Mouse (Mus musculus): ENCODE results near the gene Dpep3.
"Not testable (repeated sequence)": the region's sequence is repeated elsewhere in the genome, so short reads cannot be mapped to it uniquely, and the experiment has no call there.

Gene Dpep3

DNA sequence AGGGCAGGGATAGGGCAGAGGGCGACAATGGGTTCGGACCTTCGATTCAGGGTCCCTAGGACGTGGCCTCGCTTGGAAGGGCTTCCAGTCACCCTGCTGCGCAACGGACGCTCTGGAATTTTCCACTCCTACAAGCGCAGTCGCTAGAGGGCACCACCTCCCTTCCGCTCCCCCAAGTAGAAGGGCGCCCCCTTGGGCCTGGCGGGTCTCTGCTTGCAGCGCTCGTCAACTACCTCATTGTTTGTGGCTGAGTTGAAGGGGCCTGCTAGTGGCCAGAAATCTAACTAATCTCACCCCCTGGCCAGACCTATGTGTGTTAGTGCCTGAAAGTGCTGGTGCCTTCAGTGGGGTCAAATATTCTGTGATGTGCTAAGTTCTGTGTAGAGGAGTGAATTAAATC is at the start of gene Dpep3:
Gene Dpep3, minus strand, starts transcription at position 105 of the 400 bp plus-strand sequence.
- DNase-seq (ENCODE audit: low read depth, low spot score), result peak; percentile 91

DNA sequence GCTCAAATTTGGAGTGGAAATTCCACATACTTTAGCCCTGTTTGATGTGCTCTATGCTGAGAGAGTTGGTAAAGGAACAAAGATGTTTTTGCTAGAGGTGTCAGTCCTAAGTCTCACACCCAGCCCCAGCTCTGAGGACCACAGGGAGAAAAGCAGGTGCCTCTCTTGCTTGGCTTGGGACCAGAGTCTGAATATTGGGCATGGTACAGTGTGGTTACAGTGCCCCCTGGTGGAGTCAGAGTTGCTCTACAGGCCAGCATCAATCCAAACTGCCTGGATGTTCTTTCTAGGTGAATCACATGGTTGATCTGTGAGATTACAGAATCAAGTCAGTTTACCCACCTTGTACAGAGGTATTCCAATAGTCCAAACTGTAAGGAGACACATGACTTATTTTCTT is 43.3 kb upstream of the Dpep3 start:
- DNase-seq (ENCODE audit: low read depth, low spot score), result peak; percentile 79

DNA sequence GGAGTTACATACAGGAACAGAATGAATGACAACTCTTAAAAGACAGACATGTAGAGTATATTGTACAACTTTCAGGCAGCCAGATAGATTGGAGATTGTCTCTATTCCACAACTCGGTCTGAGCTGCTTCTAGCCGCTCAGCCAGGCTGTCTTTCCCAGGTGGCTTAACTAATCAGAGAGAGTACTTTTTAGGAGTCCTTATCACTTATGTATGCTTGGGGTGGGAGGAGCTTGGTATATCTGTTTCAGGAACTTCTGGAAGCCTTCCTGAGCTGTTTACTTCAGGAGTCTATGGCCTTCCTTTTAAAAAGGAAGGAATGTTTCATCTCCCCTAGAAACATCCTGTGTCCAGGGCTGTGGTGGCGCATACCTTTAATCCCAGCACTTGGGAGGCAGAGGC is 38.8 kb upstream of the Dpep3 start:
- no peak for DNase-seq (ENCODE audit: low read depth, low spot score)

DNA sequence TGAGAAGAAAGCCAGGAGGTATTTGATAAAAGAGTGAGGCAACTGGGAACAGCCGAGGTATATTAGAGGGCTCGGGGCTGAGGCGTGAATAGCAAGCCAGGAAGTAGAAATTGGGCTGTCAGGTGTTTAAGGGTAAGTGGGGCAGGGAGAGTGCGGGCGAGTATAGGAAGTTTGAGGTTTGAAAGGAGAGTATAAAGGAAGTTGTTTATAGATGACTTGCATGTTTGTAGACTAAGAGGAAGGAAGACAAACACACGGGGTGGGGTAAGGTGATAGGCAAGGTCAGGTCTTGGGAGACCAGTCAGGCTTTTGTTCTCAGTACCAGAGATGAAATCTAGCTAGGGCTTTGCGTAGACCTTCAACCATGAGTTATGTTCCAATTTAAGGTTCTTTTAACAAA is 37.9 kb upstream of the Dpep3 start:
- DNase-seq (ENCODE audit: low read depth, low spot score), result no peak

DNA sequence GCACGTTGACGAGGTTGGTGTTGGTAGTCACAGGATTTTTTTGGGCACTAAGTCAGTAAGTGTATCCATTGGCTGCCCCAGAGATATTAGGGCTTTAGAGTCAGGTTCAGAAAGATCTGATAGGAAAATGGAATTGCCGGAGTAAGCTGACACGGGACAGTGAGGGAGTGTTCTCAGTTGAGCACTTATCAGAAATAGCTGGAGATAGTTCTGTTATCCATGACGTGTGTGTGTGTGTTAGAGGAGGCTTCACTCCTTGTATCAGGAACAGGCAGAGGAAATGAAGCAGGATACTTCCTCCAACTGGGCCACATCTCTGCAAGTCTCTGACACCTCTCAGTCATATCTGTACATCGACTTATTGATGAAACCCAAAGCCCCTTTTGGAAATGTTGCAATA is 37.1 kb upstream of the Dpep3 start:
- no peak for DNase-seq (ENCODE audit: low read depth, low spot score)

DNA sequence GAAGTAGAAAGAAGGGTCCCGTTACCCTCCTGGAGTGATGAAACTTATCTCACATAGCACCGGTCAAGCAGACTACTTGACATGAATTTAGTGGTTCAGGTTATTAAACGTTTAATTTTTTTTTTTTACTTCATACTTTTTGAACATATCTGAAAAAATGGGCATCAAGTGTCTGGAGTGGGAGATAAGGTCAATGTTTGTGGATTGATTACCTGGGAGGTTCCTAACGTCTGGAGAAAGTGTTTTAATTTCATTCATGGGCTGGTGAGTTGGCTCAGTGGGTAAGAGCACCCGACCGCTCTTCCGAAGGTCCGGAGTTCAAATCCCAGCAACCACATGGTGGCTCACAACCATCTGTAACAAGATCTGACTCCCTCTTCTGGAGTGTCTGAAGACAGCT is 33.0 kb upstream of the Dpep3 start:
- not testable (repeated sequence) for DNase-seq (ENCODE audit: low read depth, low spot score)

DNA sequence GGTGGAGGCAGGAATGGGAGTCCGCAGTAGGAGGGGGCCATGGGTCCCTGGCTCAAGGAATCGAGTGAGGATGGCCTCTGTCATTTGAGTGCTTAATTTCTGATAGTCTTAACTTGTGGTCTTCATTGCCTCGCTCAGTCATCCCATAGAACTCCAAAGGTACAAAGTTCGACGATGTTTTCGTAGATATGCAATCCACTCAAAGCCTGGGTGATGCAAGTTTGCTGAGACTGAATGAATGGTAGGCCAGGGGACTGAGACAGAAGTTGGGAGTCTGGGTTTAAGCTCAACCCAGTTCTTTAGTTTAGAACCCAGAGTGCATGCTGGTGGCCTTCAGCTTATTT is 32.4 kb upstream of the Dpep3 start, which contains the start of gene Ddx28:
Gene Ddx28, minus strand, starts transcription at position 240 of the 344 bp plus-strand sequence.
- no peak for DNase-seq (ENCODE audit: low read depth, low spot score)

DNA sequence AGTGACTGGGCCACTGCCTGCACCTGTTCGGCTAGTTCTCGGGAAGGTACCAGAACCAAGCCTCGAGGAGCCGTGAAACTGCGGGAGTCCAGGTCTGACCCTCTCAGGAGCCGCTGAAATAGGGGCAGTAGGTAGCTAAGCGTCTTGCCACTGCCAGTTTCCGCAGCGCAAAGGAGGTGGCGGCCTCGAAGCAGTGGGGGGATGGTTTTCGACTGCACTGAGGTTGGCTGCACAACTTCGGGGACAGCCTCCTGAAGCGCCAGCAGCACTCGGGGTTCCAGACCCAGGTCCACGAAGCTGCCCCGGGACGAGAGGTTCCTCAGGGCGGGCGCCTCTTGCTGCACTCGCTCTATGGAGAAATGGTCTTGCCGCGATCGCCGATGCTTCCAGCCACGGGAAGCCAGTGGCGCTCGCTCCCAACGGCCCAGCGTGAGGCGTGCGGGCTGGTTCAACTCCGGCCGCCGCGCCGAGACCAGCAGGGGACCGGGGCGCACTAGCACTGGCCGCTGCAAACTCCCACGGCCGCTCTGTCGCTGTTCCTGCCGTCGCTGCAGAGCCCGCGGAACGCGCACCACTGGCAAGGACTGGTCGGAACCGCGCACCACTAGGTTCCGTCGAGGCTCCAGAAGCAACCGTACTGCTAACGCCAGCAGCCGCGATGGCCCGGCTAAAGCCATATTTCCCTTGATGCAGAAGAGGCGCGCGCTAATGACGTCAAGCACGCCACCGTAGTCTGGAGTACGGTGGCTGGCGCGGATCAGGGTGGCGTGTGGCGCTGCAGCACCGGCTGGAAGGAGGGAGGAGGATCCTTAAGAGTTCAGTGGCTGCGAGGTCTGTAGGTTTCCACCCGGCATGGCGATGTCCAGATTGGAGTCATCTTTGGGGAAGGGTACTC is 31.8 kb upstream of the Dpep3 start:
- DNase-seq (ENCODE audit: low read depth, low spot score), result peak; percentile 96

DNA sequence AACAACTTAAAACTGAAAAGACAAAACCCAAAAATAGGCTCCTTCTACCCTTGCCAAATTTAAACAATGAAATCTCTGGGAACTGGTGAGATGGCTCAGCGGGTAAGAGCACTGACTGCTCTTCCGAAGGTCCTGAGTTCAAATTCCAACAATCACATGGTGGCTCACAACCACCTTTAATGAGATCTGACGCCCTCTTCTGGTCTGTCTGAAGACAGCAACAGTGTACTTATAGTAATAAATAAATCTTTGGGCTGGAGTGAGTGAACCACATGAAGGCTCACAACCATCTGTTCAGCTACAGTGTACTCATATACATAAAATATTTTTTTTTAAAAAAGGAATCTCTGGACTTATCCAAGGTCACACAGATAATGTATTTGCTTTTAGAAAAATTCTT is 28.7 kb upstream of the Dpep3 start:
- DNase-seq (ENCODE audit: low read depth, low spot score), result peak; percentile 42

DNA sequence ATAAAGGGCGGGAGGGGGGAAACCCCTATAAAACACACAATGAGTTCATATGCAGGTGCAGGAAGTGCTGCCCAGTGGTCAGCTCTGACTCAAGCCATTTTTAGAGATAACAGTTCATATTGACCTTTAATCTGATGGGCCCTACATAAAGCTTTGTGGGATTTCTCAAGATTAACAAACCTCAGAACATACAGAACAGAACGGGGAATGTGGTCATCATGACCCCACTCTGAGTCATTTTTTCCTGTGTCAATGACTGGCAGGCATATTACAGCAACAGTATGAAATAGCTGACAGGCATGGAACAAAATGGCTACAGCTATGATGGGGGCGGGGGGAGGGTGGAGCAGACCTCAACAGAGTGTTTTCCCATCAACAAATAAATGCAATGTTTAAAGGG is 27.9 kb upstream of the Dpep3 start:
- DNase-seq (ENCODE audit: low read depth, low spot score), result no peak

DNA sequence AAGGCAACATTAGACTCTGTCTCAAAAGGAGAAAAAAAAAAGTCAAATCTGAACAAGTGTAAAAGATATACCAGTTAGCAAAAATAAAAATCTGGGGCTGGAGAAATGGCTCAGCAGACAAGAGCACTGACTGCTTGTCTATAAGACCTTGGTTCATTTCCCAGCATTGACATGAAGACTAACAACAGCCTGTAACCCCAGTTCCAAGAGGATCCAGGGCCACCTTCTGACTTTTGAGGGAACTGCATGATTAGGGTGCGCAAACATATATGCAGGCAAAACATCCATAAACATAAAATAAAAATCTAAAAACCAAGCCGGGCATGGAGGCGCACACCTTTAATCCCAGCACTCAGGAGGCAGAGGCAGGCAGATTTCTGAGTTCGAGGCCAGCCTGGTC is 27.2 kb upstream of the Dpep3 start:
- DNase-seq (ENCODE audit: low read depth, low spot score), result peak; percentile 38

DNA sequence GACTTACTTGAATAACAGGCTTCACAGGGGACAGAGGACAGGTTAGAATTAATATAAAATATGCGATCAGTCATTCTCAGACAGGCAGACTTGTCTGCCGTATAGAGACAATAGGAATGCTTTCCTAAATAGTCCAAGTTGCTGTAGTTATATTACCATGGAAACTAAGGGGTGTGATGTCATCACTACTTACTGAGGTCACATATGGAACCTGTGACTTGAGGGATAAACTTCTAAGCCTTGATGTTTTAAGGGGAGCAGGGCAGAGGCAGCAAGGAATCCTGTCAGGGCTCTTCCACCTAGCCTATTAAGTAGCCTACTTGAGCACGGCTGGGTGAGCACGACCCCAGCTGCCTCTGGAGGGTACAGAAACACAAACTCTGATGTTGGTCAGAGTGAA is 26.6 kb upstream of the Dpep3 start, which contains the start of gene Dpep2nb:
Gene Dpep2nb, minus strand, starts transcription at position 101 of the 400 bp plus-strand sequence.
- no peak for DNase-seq (ENCODE audit: low read depth, low spot score)

DNA sequence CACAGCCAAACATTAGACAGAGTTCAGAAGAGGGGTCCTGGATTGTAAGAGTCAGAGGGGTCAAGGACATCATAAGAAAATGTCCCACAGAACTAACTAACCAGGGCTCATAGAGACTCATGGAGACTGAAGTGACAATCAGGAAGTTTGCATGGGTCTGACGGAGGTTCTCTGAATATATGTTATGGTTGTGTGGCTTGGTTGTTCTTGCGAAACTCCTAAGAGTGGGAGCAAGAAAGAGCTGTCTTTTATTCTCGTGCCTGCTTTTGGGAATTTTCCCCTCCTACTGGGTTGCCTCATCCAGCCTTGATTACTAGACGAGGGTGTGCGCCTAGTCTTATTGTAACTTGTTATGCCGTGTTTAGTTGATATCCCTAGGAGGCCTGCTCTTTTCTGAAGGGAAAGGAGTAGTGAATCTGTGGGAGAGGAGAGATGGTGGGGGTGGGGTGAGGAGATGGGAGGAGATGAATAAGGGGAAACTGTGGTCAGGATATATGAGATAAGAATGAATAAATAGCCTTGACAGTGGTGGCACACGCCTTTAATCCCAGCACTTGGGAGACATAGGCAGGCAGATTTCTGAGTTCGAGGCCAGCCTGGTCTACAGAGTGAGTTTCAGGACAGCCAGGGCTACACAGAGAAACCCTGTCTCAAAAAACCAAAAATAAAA is 25.4 kb upstream of the Dpep3 start:
- no peak for DNase-seq (ENCODE audit: low read depth, low spot score)

DNA sequence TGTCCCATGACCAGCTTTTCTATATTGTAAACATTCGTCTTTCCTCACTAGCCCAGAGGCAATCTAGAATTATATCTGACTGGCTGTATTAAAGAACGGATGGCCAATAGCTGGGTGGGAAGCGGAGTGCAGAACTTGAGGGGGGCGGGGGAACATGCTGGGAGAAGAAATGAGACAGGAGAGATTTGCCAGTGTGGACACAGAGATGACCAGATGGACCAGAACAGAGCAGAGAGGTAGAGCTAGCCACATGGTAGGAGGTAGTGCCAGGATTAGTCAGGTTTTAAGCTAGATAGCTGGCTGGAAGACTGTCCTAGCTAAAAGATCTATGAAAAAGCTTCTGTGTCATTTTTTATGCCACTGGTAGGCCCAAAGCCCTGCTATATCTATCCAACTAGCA is 22.7 kb upstream of the Dpep3 start:
- DNase-seq (ENCODE audit: low read depth, low spot score), result no peak

DNA sequence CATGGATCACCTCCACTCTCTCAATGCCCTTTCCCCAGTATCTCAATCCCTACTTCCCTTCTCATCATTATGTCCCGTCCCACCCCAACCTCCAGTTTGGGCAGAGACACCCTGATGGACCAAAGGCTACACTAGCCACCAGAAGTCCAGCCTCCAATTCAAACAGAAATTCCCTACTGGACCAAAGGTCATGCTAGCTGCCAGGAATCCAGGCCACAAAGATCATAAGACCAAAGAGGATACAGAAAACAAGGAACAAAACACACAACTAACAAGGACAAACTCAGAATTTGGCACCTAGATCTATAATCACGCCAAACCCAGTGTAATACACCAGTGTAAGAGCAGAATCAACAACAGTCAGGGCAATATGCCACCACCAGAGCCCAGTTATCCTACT is 19.7 kb upstream of the Dpep3 start:
- no peak for DNase-seq (ENCODE audit: low read depth, low spot score)

DNA sequence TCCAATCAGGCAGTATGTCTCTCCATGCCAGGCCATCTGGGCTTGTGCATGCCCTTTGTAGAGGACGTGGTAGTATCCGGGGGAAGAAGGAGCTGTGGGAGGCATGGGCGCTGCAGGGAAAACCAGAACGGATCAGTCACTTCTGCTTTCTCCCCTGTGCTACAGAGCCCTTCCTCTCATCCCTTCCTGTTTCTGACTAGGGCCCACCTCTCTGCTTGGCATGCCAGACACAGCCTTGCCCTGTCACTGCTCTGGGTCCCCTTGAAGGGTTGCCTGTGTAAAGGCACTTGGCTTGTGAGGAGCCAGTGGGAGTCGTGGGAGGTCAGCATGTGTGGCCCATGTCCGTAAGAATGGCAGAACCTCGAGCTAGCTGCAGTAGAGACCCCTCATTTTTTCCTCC is 17.1 kb upstream of the Dpep3 start:
- no peak for DNase-seq (ENCODE audit: low read depth, low spot score)

DNA sequence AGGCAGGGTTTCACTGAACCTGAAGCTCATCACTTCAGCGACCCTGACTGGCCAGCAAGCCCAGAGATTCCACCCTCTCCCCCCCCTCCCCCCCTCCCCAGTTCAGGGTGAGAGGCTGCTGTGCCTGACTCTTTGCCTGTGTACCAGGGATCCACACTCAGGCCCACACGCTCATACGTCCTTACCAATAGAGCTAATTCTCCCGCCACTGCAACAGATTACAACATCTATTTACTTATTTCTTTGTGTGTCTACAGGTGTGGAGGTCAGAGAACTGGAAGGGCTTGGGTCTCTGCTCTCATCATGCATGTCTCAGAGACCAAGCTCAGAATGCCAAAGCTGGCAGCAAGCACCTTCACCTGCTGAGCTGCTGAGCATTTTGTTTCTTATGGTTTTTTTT is 14.0 kb upstream of the Dpep3 start:
- no peak for DNase-seq (ENCODE audit: low read depth, low spot score)

DNA sequence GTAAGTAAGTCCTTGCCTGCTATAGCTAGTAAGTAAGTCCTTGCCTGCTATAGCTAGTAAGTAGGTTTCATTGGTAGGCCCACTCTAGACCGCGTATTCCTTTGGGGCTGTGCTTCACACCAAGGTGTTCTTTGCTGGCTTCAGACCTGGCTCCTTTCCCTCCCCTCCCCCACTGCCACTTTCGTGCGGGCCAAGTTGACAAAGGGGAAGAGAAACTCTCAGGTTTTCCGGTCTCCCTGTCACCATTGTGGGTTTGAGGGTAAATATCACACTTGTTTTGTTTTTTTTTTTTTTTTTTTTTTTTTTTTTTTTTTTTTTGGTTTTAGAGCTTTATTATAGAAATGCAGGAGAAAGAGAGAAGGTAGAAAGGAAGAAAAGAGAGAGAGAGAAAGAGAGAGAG is 13.3 kb upstream of the Dpep3 start:
- DNase-seq (ENCODE audit: low read depth, low spot score), result no peak

DNA sequence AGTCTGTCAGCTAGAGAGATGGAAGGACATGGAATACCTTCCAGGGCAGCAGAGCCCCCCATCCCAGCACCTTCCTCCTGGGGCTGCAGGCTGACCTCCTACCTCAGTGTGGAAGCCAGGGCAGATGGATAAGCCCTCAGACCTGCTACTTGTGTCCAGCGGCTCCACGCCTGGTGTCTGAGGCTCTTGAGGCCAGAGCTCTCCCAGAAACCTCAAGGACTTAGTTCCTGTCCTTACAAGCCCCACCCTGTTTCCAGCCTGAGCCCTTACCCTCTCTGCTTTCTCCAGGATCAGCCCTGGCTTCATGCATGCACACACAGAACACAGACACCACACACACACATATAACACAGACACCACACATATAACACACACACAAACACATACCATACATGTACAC is 12.3 kb upstream of the Dpep3 start:
- no peak for DNase-seq (ENCODE audit: low read depth, low spot score)

DNA sequence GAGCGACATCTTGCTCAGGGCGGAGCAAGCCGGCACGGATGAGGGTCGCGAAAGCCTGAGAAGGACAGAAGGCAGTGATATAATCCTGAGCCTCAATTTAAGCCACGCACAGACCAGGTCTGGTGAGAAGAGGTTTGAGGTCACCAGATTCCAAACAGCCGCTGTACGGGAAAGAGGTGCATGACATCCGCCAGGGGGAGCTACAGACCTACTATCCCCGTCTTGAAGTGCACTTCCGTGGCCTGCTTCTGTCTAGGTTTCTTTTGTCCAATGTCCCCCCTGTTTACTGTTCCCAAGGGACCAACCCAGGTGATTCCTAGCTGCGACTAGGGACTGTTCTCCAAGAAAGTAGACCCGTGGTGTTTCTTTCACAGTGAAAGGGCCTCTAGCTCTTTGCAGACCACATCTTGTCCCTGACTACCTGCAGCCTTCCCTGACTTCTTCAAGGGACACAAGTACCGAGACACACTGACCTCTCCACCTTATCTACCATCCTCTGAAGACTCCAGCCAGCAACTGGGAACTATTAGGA is 11.7 kb upstream of the Dpep3 start, which contains the start of gene Dus2:
Gene Dus2, plus strand, starts transcription at position 482 of the 532 bp plus-strand sequence.
- DNase-seq (ENCODE audit: low read depth, low spot score), result peak; percentile 90

DNA sequence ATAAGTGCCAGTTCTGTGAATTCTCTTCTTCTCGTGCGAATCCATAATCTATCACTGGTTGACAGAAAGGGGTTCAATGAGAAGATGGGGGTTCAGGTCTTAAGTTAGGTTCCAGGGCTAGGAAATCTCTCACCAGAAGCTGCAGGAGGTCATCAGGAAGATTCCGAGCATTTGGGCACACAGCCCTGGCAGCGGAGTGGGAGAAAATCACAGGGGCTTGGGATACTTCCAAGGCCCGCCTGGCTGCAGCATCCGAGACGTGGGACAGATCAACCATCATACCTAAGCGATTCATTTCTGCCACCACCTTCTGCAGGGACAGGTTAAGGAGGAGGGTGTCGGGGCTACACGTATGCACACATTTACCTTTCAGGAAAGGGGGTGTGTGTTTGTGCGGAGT is 9.3 kb upstream of the Dpep3 start:
- no peak for DNase-seq (ENCODE audit: low read depth, low spot score)

DNA sequence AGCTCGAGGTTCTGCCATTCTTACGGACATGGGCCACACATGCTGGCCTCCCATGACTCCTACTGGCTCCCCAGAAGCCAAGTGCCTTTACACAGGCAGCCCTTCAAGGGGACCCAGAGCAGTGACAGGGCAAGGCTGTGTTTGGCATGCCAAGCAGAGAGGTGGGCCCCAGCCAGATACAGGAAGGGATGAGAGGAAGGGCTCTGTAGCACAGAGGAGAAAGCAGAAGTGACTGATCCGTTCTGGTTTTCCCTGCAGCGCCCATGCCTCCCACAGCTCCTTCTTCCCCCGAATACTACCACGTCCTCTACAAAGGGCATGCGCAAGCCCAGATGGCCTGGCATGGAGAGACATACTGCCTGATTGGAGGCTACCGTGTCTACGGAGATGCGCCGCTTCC is 4.2 kb upstream of the Dpep3 start:
- DNase-seq (ENCODE audit: low read depth, low spot score), result not testable (repeated sequence)

DNA sequence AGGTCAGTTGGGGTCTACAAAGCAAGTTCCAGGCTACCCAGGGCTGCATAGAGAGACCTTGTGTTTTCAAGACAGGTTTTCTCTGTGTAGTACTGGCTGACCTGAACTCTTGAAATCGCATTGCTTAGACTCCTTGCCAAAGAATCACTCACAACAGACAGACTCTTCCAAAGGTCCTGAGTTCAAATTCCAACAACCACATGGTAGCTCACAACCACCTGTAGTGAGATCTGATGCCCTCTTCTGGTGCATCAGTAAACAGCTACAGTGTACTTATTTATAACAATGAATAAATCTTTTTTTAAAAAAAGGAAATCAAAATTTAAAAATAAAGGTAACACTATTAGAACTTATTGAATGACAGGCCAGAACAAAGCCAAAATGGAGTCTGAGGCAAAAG is 1.9 kb upstream of the Dpep3 start:
- DNase-seq (ENCODE audit: low read depth, low spot score), result no peak
